Mouse (Mus musculus): Measurements from ENCODE around the gene Tsku. TPM values are rescaled to one million over a fixed set of nuclear protein-coding genes. Genes with fewer than 3 reads are reported as not detected.

Gene Tsku
- polyA plus RNA-seq, 1 experiment from 2014 or later: 6.2 TPM

DNA sequence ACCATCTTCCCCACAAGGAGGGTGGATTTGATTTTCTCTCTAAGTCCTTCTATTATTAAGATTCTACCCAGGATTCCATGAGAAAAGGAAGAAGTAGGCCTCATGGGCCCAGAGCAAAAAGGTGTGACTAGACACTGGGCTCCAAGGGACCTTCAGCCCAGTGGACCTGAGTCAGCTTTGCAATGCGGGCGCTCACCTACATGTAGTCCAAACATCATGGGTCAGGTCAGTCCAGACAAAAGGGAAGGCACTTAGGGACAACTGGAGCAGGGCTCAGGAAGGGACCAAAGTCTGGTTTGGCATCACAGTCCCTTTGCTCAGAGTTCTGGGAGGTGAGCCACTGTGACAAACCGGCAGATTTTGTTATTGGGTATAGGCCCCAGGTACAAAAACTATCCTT is 9.6 kb downstream of the Tsku start:
- H3K4me3 ChIP-seq (ENCODE audit: low read length): no peak overlapping the region
- H3K9me3 ChIP-seq (ENCODE audit: control insufficient read depth, low read length): no peaks in the 10 kb centered on the region
- peaks cover 10% of the 10 kb centered on the region for H3K36me3 ChIP-seq (ENCODE audit: control insufficient read depth, insufficient read depth, low read length)
- WGBS: 96% methylated on average over 3 of the region's 3 CpGs
- H3K4me1 ChIP-seq (ENCODE audit: control insufficient read depth, insufficient read depth, low read length): peaks cover 26% of the 10 kb centered on the region
- no peak for ATAC-seq
- no peak overlapping the region for H3K27ac ChIP-seq (ENCODE audit: low read length)
- no peak overlapping the region for H3K4me2 ChIP-seq (ENCODE audit: low read depth, low read length)
- no peak overlapping the region for H3K9ac ChIP-seq (ENCODE audit: low read depth, low read length)
- H3K27me3 ChIP-seq (replicated peaks; ENCODE audit: control insufficient read depth, insufficient read depth, low read length): no peaks in the 10 kb centered on the region

DNA sequence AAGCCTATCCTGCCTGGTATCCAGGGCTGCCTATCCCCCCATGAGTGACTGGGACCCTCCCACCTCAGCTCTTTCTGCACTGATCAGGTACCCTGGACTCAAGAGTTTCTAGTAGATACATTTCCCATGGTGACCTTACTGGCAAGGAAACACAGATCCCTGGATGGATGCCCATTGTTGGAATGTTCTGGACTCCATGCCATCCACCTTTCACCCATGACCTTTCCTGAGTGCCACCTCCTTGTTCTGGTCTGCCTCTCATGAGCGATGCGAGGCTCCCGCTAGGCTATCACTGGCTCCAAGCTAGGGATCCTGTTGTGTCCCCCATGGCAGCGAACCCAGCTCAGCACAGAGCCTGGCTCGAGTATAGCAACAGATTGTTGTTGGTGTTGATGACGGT is 11.3 kb downstream of the Tsku start:
- no peak overlapping the region for H3K4me3 ChIP-seq (ENCODE audit: low read length)
- WGBS: 93% methylated on average over 6 of the region's 6 CpGs
- H3K4me2 ChIP-seq (ENCODE audit: low read depth, low read length): no peak overlapping the region
- H3K27ac ChIP-seq (ENCODE audit: low read length): no peak overlapping the region
- H3K36me3 ChIP-seq (ENCODE audit: control insufficient read depth, insufficient read depth, low read length): peaks cover 10% of the 10 kb centered on the region
- H3K9ac ChIP-seq (ENCODE audit: low read depth, low read length): no peak overlapping the region
- no peak for ATAC-seq
- H3K27me3 ChIP-seq (replicated peaks; ENCODE audit: control insufficient read depth, insufficient read depth, low read length): 0 out of 2 replicates have a peak, but pooled peaks cover 4% of the 10 kb centered on the region
- H3K4me1 ChIP-seq (ENCODE audit: control insufficient read depth, insufficient read depth, low read length): peaks cover 11% of the 10 kb centered on the region
- no peaks in the 10 kb centered on the region for H3K9me3 ChIP-seq (ENCODE audit: control insufficient read depth, low read length)

DNA sequence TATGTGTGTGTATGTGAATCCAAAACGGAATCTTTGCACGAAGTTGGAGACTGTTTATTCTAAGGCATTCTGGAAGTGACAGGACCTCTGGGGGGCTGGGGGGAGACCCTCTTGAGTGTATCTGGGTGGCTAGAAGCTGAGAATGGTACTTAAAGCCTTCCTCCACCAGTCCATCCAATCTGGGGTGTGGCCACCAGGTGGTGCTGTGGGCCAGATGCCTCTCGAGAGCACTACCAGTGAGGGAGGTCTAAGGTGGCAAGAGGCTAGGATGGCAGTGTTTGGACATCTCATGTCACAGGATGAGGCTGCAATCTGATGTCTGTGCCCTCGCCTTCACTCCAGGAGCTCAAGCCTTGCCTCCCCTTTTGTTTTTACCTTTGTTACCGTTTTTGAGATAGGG is 12.0 kb downstream of the Tsku start:
- peak; percentile 58; the same call in 1 of the 2 replicates for ATAC-seq

DNA sequence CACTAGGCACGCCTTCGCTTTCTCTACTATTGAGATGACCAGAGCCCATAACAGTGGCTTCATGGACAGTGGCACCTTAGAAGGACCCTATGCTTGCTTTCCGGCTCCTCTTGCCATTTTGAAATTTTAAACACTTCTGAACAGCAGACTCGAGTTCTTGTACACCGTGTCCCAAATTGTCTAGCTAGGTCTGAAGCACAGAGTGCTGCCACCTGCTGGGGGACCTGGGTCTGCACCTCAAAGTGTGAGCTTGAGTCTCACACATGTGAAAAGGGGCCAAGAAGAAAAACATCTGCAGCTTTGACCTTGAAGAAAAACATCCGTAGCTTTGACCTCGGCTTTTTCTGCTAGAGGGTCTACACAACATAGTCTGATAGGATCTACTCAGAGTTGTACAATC is 13.1 kb downstream of the Tsku start:
- H3K27ac ChIP-seq (ENCODE audit: low read length): no peak overlapping the region
- 0 out of 2 replicates have a peak, but pooled peaks cover 4% of the 10 kb centered on the region for H3K27me3 ChIP-seq (replicated peaks; ENCODE audit: control insufficient read depth, insufficient read depth, low read length)
- H3K36me3 ChIP-seq (ENCODE audit: control insufficient read depth, insufficient read depth, low read length): peaks cover 10% of the 10 kb centered on the region
- WGBS: 45% methylated on average over 7 of the region's 7 CpGs
- no peak for ATAC-seq
- H3K4me3 ChIP-seq (ENCODE audit: low read length): no peak overlapping the region
- H3K9me3 ChIP-seq (ENCODE audit: control insufficient read depth, low read length): no peaks in the 10 kb centered on the region
- no peaks in the 10 kb centered on the region for H3K4me1 ChIP-seq (ENCODE audit: control insufficient read depth, insufficient read depth, low read length)
- no peak overlapping the region for H3K4me2 ChIP-seq (ENCODE audit: low read depth, low read length)
- no peak overlapping the region for H3K9ac ChIP-seq (ENCODE audit: low read depth, low read length)

More for the DNA sequence above, 12.0 kb downstream of the Tsku start:
- H3K4me3 ChIP-seq (ENCODE audit: low read length): no peak overlapping the region
- H3K27ac ChIP-seq (ENCODE audit: low read length): no peak overlapping the region
- peaks cover 3% of the 10 kb centered on the region for H3K4me1 ChIP-seq (ENCODE audit: control insufficient read depth, insufficient read depth, low read length)
- H3K36me3 ChIP-seq (ENCODE audit: control insufficient read depth, insufficient read depth, low read length): peaks cover 10% of the 10 kb centered on the region
- no peaks in the 10 kb centered on the region for H3K9me3 ChIP-seq (ENCODE audit: control insufficient read depth, low read length)
- no peak overlapping the region for H3K9ac ChIP-seq (ENCODE audit: low read depth, low read length)
- 18% methylated on average over 5 of the region's 5 CpGs for WGBS
- H3K27me3 ChIP-seq (replicated peaks; ENCODE audit: control insufficient read depth, insufficient read depth, low read length): 0 out of 2 replicates have a peak, but pooled peaks cover 4% of the 10 kb centered on the region
- H3K4me2 ChIP-seq (ENCODE audit: low read depth, low read length): no peak overlapping the region

DNA sequence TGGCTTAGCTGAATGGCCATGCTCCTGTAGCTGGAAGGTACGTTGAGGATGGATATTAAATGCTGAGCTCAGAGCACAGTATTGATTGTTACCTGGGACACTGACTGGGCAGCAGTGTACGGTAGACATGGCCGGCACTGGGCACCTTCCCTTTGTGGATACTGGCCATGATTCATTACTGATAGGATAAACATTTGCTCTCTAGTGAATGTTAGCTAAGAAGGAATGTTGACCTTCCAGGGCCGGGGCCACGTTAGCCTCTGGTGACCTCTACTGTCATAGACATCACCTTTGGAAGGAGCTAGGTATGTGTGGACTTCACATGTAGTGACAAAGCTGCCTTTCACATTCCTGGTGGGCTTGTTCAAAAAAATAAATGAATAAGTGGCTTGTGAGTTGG is 13.7 kb downstream of the Tsku start:
- ATAC-seq: no peak
- H3K9me3 ChIP-seq (ENCODE audit: control insufficient read depth, low read length): no peaks in the 10 kb centered on the region
- 0 out of 2 replicates have a peak, but pooled peaks cover 5% of the 10 kb centered on the region for H3K27me3 ChIP-seq (replicated peaks; ENCODE audit: control insufficient read depth, insufficient read depth, low read length)
- H3K4me2 ChIP-seq (ENCODE audit: low read depth, low read length): no peak overlapping the region
- H3K36me3 ChIP-seq (ENCODE audit: control insufficient read depth, insufficient read depth, low read length): peaks cover 10% of the 10 kb centered on the region
- H3K9ac ChIP-seq (ENCODE audit: low read depth, low read length): no peak overlapping the region
- no peak overlapping the region for H3K27ac ChIP-seq (ENCODE audit: low read length)
- H3K4me1 ChIP-seq (ENCODE audit: control insufficient read depth, insufficient read depth, low read length): 0 out of 2 replicates have a peak, but pooled peaks cover 1% of the 10 kb centered on the region
- WGBS: 24% methylated on average over 5 of the region's 5 CpGs
- H3K4me3 ChIP-seq (ENCODE audit: low read length): no peak overlapping the region

- H3K4me2 ChIP-seq (ENCODE audit: low read depth, low read length): no peak overlapping the region
- H3K9me3 ChIP-seq (ENCODE audit: control insufficient read depth, low read length): no peaks in the 10 kb centered on the region
- no peak overlapping the region for H3K27ac ChIP-seq (ENCODE audit: low read length)
- 0 out of 2 replicates have a peak, but pooled peaks cover under 1% of the 10 kb centered on the region for H3K36me3 ChIP-seq (ENCODE audit: control insufficient read depth, insufficient read depth, low read length)
- H3K4me1 ChIP-seq (ENCODE audit: control insufficient read depth, insufficient read depth, low read length): 0 out of 2 replicates have a peak, but pooled peaks cover 2% of the 10 kb centered on the region
- no peak for ATAC-seq
- H3K4me3 ChIP-seq (ENCODE audit: low read length): no peak overlapping the region
- 47% methylated on average over 6 of the region's 6 CpGs for WGBS
- H3K27me3 ChIP-seq (replicated peaks; ENCODE audit: control insufficient read depth, insufficient read depth, low read length): 0 out of 2 replicates have a peak, but pooled peaks cover 7% of the 10 kb centered on the region
- no peak overlapping the region for H3K9ac ChIP-seq (ENCODE audit: low read depth, low read length)
Measured at GRCm38 (mm10) chr7:98345036-98345435, 16.1 kb downstream of the Tsku start.

DNA sequence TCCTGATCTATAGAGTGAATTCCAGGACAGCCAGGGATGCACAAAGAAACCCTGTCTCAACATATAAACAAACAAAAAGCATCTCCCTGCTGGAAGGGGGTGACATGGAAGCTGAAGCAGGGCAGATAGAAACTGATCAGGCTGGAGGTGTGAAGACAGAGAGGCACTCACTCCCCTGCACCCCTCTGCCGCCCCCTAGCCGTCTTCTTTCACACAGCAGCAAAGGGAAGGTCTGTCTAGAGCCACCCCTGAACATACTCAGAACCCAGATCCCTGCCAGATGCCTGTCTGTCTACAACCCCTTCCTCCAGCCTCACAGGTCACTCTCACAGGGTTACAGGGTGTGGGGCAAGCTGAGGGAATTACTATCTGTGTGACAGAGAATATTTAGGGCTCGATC is 16.8 kb downstream of the Tsku start:
- no peak overlapping the region for H3K27ac ChIP-seq (ENCODE audit: low read length)
- H3K27me3 ChIP-seq (replicated peaks; ENCODE audit: control insufficient read depth, insufficient read depth, low read length): 0 out of 2 replicates have a peak, but pooled peaks cover 7% of the 10 kb centered on the region
- 0 out of 2 replicates have a peak, but pooled peaks cover 2% of the 10 kb centered on the region for H3K4me1 ChIP-seq (ENCODE audit: control insufficient read depth, insufficient read depth, low read length)
- H3K9ac ChIP-seq (ENCODE audit: low read depth, low read length): no peak overlapping the region
- no peak overlapping the region for H3K4me2 ChIP-seq (ENCODE audit: low read depth, low read length)
- H3K4me3 ChIP-seq (ENCODE audit: low read length): no peak overlapping the region
- ATAC-seq: no peak
- H3K9me3 ChIP-seq (ENCODE audit: control insufficient read depth, low read length): no peaks in the 10 kb centered on the region
- 25% methylated on average over 3 of the region's 3 CpGs for WGBS
- no peaks in the 10 kb centered on the region for H3K36me3 ChIP-seq (ENCODE audit: control insufficient read depth, insufficient read depth, low read length)

DNA sequence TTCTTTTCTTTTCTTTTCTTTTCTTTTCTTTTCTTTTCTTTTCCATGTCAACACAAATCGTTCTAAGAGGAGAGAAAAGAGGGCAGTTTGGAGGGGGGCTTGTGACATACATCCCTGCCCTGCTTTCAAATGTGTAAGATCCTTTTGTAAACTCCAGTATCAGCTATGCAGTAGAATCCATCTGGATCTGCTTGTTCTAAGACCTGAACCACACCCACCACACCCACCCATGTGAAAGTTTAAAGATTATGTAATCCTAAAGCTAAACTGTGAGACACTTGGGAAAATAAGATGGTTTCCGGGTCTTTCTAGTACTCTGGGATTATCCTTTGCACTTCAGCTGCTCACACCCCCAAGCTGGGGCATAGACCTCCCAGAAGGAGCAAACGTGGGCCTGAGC is 18.9 kb downstream of the Tsku start:
- Histone ChIP-seq H3K36me3 (ENCODE audit: control insufficient read depth, insufficient read depth, low read length) (no peaks in the 10 kb centered on the region), H3K9ac (ENCODE audit: low read depth, low read length) (no peak overlapping the region; the same call in 1 of the 2 replicates), H3K27ac (ENCODE audit: low read length) (no peak overlapping the region), H3K4me3 (ENCODE audit: low read length) (no peak overlapping the region), H3K9me3 (ENCODE audit: control insufficient read depth, low read length) (no peaks in the 10 kb centered on the region), H3K27me3 (replicated peaks; ENCODE audit: control insufficient read depth, insufficient read depth, low read length) (0 out of 2 replicates have a peak, but pooled peaks cover 7% of the 10 kb centered on the region), H3K4me2 (ENCODE audit: low read depth, low read length) (no peak overlapping the region), H3K4me1 (ENCODE audit: control insufficient read depth, insufficient read depth, low read length) (0 out of 2 replicates have a peak, but pooled peaks cover 2% of the 10 kb centered on the region)
- no peak for ATAC-seq
- WGBS: 55% methylated on average over 3 of the region's 3 CpGs

DNA sequence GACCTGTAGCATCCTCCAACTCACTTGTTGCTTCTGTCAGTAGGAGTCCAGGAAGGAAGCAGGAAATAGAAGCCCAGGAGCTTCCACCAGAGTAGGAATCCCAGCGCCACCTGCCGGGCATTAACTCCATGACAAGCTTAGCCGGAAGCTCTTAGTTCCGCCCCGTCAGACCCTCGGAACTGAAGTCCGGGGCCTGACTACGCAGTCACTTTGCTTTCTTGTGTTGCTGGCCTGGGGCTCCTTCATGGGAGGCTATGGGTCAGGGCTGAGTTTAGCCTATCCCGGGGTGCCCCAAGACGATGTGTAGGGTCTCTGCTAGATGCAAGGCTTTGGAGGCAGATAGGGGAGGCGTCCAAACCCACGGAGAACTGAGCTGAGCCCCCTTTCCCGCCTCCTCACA is 19.7 kb downstream of the Tsku start:
- Histone ChIP-seq H3K9me3 (ENCODE audit: control insufficient read depth, low read length) (no peaks in the 10 kb centered on the region), H3K9ac (ENCODE audit: low read depth, low read length) (peak overlapping the region; percentile 65), H3K36me3 (ENCODE audit: control insufficient read depth, insufficient read depth, low read length) (no peaks in the 10 kb centered on the region), H3K4me2 (ENCODE audit: low read depth, low read length) (peak overlapping the region; percentile 78), H3K27ac (ENCODE audit: low read length) (no peak overlapping the region), H3K4me3 (ENCODE audit: low read length) (peak overlapping the region; percentile 49), H3K27me3 (replicated peaks; ENCODE audit: control insufficient read depth, insufficient read depth, low read length) (0 out of 2 replicates have a peak, but pooled peaks cover 7% of the 10 kb centered on the region), H3K4me1 (ENCODE audit: control insufficient read depth, insufficient read depth, low read length) (0 out of 2 replicates have a peak, but pooled peaks cover 2% of the 10 kb centered on the region)
- ATAC-seq: peak; percentile 64
- WGBS: 4% methylated on average over 13 of the region's 13 CpGs

DNA sequence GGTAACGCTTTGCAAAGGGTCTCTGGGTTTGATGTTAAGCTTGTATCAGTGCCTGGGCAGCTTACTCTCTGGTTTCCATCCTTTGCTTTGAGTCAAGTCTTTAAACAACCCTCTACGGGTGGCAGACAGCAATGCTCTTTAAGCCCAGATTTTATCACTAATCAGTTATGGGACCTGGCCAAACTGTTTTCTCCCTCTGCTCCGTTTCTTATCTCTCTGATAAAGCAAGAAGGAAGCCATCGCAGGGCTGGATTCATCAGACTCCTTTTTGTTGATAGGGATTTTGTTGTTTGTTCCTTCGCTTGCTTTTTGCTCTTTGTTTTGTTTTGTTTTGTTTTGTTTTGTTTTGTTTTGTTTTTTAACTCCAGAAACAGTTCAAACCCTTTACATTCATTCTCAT is 20.8 kb downstream of the Tsku start:
- Histone ChIP-seq H3K9ac (ENCODE audit: low read depth, low read length) (no peak overlapping the region), H3K4me3 (ENCODE audit: low read length) (no peak overlapping the region), H3K27me3 (replicated peaks; ENCODE audit: control insufficient read depth, insufficient read depth, low read length) (0 out of 2 replicates have a peak, but pooled peaks cover 3% of the 10 kb centered on the region), H3K4me2 (ENCODE audit: low read depth, low read length) (no peak overlapping the region), H3K9me3 (ENCODE audit: control insufficient read depth, low read length) (no peaks in the 10 kb centered on the region), H3K36me3 (ENCODE audit: control insufficient read depth, insufficient read depth, low read length) (no peaks in the 10 kb centered on the region), H3K27ac (ENCODE audit: low read length) (no peak overlapping the region), H3K4me1 (ENCODE audit: control insufficient read depth, insufficient read depth, low read length) (0 out of 2 replicates have a peak, but pooled peaks cover 2% of the 10 kb centered on the region)
- ATAC-seq: no peak
- WGBS: 59% methylated on average over 5 of the region's 5 CpGs
